Mouse (Mus musculus) neural tube, embryonic 14.5 days (tissue): ENCODE results near the gene Zkscan17. TPM values are rescaled to one million over a fixed set of nuclear protein-coding genes. Genes with fewer than 3 reads are reported as not detected.

Experiments used
- ATAC-seq: fragments of 200-750 bp; cut with Nextera tagmentation; 2 replicates; pipeline ENCODE4 v1.8.0; 2017; ENCODE audit warnings: low read depth, mild to moderate bottlenecking, moderate TSS enrichment, moderate library complexity
- H3K27ac ChIP-seq: fragments of 300-500 bp; sonication (generic); 2 replicates; pipeline ENCODE4 v1.5.1; 2014; ENCODE audit warnings: low read depth, mild to moderate bottlenecking, control low read depth, low read length, moderate library complexity, mixed read lengths
- H3K27me3 ChIP-seq: fragments of 300-500 bp; sonication (generic); 2 replicates; pipeline ENCODE4 v1.6.1; 2014; ENCODE audit warnings: low read length; ENCODE audit not compliant: control insufficient read depth, insufficient read depth
- H3K36me3 ChIP-seq: fragments of 300-500 bp; sonication (generic); 2 replicates; pipeline ENCODE4 v1.6.1; 2014; ENCODE audit warnings: low read length, mixed read lengths; ENCODE audit not compliant: control insufficient read depth, insufficient read depth
- H3K4me1 ChIP-seq: fragments of 300-500 bp; sonication (generic); 2 replicates; pipeline ENCODE4 v1.6.1; 2014; ENCODE audit warnings: low read length; ENCODE audit not compliant: control insufficient read depth, insufficient read depth
- H3K4me2 ChIP-seq: fragments of 300-500 bp; sonication (generic); 2 replicates; pipeline ENCODE4 v1.6.1; 2014; ENCODE audit warnings: mild to moderate bottlenecking, low read depth, low read length, control low read depth
- H3K4me3 ChIP-seq: fragments of 300-500 bp; sonication (generic); 2 replicates; pipeline ENCODE4 v1.5.1; 2014; ENCODE audit warnings: low read depth, low read length, control low read depth, mixed read lengths
- H3K9ac ChIP-seq: fragments of 300-500 bp; sonication (generic); replicated peaks from 2 replicates; pipeline ENCODE4 v1.6.1; 2014; ENCODE audit warnings: low read depth, mild to moderate bottlenecking, control low read depth, low read length, mixed read lengths
- H3K9me3 ChIP-seq: fragments of 300-500 bp; sonication (generic); 2 replicates; pipeline ENCODE4 v1.6.1; 2016; ENCODE audit warnings: low read length; ENCODE audit not compliant: control insufficient read depth
- WGBS: fragments of 180-500 bp; shearing (Covaris S2); extraction: QIAGEN DNeasy Blood & Tissue Kit; methylation state at CpG from one replicate; pipeline ENCODE4 v1.1.7; 2014; 5-methylcytosine and 5-hydroxymethylcytosine counted together
- polyA plus RNA-seq: library from polyadenylated mRNA; unstranded; fragments of >200 nt; fragmentation: Nextera tagmentation; extraction: Ambion mirVana; gene quantifications from 2 replicates; pipeline ENCODE4 v1.2.1, GENCODE M21; 2014

The Zkscan17 gene
- polyA plus RNA-seq, 1 experiment from 2014 or later = 11.3 TPM

DNA sequence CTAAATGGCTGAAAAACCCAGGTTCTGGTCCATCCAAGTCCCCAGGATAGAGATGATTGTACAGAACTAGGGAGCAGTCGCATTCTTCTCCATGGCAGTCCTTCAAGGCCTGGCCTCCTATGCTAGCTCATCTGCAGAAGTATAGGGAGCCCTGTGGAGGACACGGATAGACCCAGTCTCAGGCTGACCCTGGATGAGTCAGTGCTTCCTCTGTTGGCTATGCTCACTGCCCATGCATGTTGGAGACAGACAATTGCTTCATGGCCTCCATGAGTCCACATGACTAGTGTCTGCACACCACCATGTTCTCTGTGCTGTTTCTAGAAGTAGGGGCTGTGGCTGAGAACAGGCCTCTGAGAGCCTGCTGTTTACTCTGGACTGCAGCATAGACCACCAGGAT is 70.2 kb downstream of the Zkscan17 start:
- WGBS = 95% methylated on average over 2 of the region's 2 CpGs
- no peak overlapping the region for H3K27ac ChIP-seq
- H3K36me3 ChIP-seq = peaks cover 42% of the 10 kb centered on the region
- H3K9ac ChIP-seq = no peak overlapping the region
- no peaks in the 10 kb centered on the region for H3K27me3 ChIP-seq
- no peaks in the 10 kb centered on the region for H3K9me3 ChIP-seq
- H3K4me1 ChIP-seq = 0 out of 2 replicates have a peak, but pooled peaks cover under 1% of the 10 kb centered on the region
- H3K4me3 ChIP-seq = no peak overlapping the region
- no peak overlapping the region for H3K4me2 ChIP-seq
- ATAC-seq = no peak

DNA sequence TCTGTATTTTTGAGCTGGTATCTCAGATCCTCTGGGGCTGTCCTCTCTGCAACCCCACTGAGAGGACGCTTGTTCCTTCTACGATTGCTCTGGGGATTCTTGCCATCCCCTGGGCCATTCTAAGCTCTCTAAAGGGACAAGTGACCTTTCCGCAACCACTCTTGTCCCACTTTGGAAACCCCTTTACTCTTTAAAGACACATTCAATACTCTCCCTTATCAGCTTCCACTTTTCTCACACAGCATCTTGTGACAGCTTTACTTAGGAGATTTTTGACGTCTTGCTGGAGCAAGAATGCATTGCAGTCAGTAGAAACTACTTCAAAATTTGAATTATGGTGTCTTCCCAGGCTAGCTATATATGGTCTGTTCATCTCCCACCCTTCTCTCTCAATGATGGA is 75.5 kb downstream of the Zkscan17 start, which contains the start of gene Snap47:
Gene Snap47, minus strand, starts transcription at position 101 of the 400 bp plus-strand sequence.
- Histone ChIP-seq H3K36me3 (peaks cover 22% of the 10 kb centered on the region), H3K9me3 (no peaks in the 10 kb centered on the region), H3K27me3 (no peaks in the 10 kb centered on the region), H3K4me2 (peak within 1 kb of the TSS; percentile 88), H3K9ac (peak within 1 kb of the TSS; percentile 62), H3K4me3 (peak within 1 kb of the TSS; percentile 85), H3K27ac (peak within 1 kb of the TSS; percentile 48), H3K4me1 (peaks cover 19% of the 10 kb centered on the region; the same call in 1 of the 2 replicates)
- ATAC-seq = no peak
- 85% methylated on average over 4 of the region's 4 CpGs for WGBS

DNA sequence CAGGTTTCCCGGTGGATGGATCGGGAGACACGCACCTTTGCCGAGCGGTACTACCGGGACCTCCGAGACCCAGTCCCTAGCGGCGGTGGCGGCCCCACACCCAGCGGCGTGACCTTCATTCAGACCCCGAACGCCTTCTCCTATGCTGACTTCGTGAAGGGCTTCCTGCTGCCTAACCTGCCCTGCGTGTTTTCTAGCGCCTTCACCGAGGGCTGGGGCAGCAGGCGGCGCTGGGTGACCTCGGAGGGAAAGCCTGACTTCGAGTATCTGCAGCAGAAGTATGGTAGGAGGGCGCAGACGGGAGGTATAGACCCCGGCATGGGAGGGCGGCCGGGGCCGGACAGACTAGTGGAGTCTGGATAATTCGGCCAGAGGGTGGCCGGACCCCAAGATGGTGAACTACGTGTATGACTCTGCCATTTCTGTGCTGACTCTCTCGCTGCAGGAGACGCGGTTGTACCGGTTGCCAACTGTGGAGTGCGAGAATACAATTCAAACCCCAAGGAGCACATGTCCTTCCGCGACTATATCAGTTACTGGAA is 76.2 kb downstream of the Zkscan17 start:
- Histone ChIP-seq H3K36me3 (peaks cover 15% of the 10 kb centered on the region), H3K4me3 (peak overlapping the region; percentile 85), H3K9me3 (no peaks in the 10 kb centered on the region), H3K9ac (peak overlapping the region; percentile 62), H3K4me2 (peak overlapping the region; percentile 88), H3K27me3 (no peaks in the 10 kb centered on the region), H3K27ac (peak overlapping the region; percentile 48), H3K4me1 (peaks cover 19% of the 10 kb centered on the region; the same call in 1 of the 2 replicates)
- WGBS = under 1% methylated on average over 38 of the region's 38 CpGs
- ATAC-seq = peak; percentile 73

DNA sequence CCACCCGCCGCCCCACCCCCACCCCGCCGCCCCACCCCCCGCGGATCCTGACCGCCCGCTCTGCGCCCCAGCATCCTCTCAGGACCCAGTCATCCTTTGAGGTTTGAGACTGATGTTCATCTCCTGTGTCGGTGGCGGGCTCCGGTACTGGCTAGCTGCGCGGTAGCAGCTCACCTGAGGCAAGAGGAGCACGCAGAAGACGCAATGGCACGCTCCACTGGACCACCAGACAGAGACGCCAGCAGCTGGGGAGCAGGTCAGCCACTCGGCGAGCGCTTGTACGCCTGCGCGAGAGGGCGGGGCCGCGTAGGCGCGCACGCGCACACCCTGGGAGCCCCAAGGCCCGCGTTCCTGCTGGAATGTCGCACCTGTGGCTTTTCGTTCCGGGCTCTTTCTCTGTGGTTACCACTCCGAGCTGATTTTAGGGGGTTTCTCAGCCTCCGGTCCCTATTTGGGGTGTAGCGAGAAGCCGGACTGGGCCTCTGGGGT is 76.8 kb downstream of the Zkscan17 start, which contains the start of gene Jmjd4:
Gene Jmjd4, plus strand, starts transcription at position 305 of the 489 bp plus-strand sequence.
- Histone ChIP-seq H3K36me3 (peaks cover 10% of the 10 kb centered on the region), H3K4me3 (peak within 1 kb of the TSS; percentile 85), H3K4me2 (peak within 1 kb of the TSS; percentile 88), H3K9ac (peak within 1 kb of the TSS; percentile 62), H3K9me3 (no peaks in the 10 kb centered on the region), H3K27ac (peak within 1 kb of the TSS; percentile 82), H3K27me3 (no peaks in the 10 kb centered on the region), H3K4me1 (peaks cover 19% of the 10 kb centered on the region; the same call in 1 of the 2 replicates)
- 1% methylated on average over 35 of the region's 40 CpGs for WGBS
- ATAC-seq = peak; percentile 95

DNA sequence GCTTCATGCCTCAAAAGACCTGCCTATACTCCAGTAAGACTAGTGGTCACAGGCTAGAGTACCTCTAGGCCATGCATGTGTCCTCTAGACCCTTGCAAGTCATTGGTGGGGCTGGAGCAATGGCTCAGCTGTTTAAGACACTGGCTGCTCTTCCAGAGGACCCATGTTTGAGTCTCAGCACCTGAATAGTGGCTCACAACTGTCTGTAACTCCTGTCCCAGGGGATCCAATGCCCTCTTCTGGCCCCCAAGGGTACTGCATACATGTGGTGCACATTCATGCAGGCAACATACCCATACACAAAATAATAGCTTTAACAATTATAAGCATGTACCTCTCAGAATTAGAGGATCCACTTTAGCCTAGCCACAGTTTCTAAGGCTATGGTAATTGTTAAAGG is 83.4 kb downstream of the Zkscan17 start:
- ATAC-seq = no peak
- Histone ChIP-seq H3K27me3 (no peaks in the 10 kb centered on the region), H3K36me3 (peaks cover 4% of the 10 kb centered on the region), H3K9ac (no peak overlapping the region), H3K4me2 (no peak overlapping the region), H3K4me3 (no peak overlapping the region), H3K27ac (no peak overlapping the region), H3K9me3 (no peaks in the 10 kb centered on the region), H3K4me1 (0 out of 2 replicates have a peak, but pooled peaks cover under 1% of the 10 kb centered on the region)

DNA sequence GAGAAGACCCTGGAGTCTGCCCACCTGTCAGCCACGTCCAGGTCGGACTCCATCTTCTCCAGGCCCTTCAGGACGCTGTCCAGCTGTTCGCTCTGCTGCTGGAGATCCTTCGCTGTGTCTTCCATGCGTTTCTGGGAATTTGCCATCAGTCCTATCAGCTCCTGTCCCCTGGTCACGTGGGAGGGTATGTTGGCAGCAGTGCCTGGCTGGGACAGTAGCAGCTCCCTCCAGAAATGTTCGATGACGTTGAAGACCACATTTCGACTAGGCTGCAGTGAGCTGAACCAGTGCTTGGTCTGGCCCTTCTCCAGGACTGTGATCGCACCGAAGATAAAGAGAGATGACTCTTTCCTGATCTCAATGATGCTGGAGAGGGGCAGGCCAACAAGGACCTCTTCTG is 88.6 kb downstream of the Zkscan17 start:
- H3K9me3 ChIP-seq = no peaks in the 10 kb centered on the region; the same call in 1 of the 2 replicates
- ATAC-seq = no peak
- H3K4me2 ChIP-seq = no peak overlapping the region
- peaks cover 22% of the 10 kb centered on the region for H3K36me3 ChIP-seq
- H3K9ac ChIP-seq = no peak overlapping the region
- WGBS = 96% methylated on average over 12 of the region's 12 CpGs
- no peak overlapping the region for H3K27ac ChIP-seq
- H3K27me3 ChIP-seq = no peaks in the 10 kb centered on the region
- H3K4me1 ChIP-seq = no peaks in the 10 kb centered on the region
- no peak overlapping the region for H3K4me3 ChIP-seq

Other genes with a start within 250 kb of the Zkscan17 start
- 0.12 and 0.31 TPM in 2 replicates for gene Wnt3a, start 236.0 kb downstream of the Zkscan17 start, polyA plus RNA-seq
- gene Wnt9a, start 219.8 kb downstream of the Zkscan17 start, polyA plus RNA-seq = 0.72 and 2.1 TPM in 2 replicates
- not detected in 2 replicates for gene Prss38, start 151.1 kb downstream of the Zkscan17 start, polyA plus RNA-seq
- 20.9 and 21.4 TPM in 2 replicates for gene Jmjd4, start 76.7 kb downstream of the Zkscan17 start, polyA plus RNA-seq
- 622 and 695 TPM in 2 replicates for gene Snap47, start 75.6 kb downstream of the Zkscan17 start, polyA plus RNA-seq
- gene Zfp867, start 54.3 kb downstream of the Zkscan17 start, polyA plus RNA-seq = 13.9 and 15.0 TPM in 2 replicates
- gene Nlrp3, start 14.8 kb upstream of the Zkscan17 start, polyA plus RNA-seq = 0.12 and 0.17 TPM in 2 replicates
- 0.12 TPM in 1 of 2 replicates, not detected in the other for gene Olfr222, start 49.5 kb upstream of the Zkscan17 start, polyA plus RNA-seq
- gene Olfr223, start 66.5 kb upstream of the Zkscan17 start, polyA plus RNA-seq = not detected in 2 replicates
- 54.6 and 61.9 TPM in 2 replicates for gene Mprip, start 134.6 kb upstream of the Zkscan17 start, polyA plus RNA-seq